Mouse (Mus musculus) kidney, embryonic 16.5 days (tissue): Measurements from ENCODE around the gene Prlh. TPM values are rescaled to one million over a fixed set of nuclear protein-coding genes. Genes with fewer than 3 reads are reported as not detected.
A peak's percentile ranks its signal among the peaks of the same experiment; 100 is the strongest.

Experiments
- ATAC-seq: fragments of 200-750 bp; cut with Nextera tagmentation; 2 replicates; pipeline ENCODE4 v1.8.0; 2017; ENCODE audit warnings: moderate TSS enrichment; ENCODE audit not compliant: low FRiP score, low TSS enrichment
- H3K27ac ChIP-seq: fragments of 300-500 bp; sonication (generic); 2 replicates; pipeline ENCODE4 v1.5.1; 2014; ENCODE audit warnings: low read length
- H3K27me3 ChIP-seq: fragments of 300-500 bp; sonication (generic); 2 replicates; pipeline ENCODE4 v1.6.1; 2014; ENCODE audit warnings: low read length, control low read depth, mixed read lengths; ENCODE audit not compliant: insufficient read depth
- H3K36me3 ChIP-seq: fragments of 300-500 bp; sonication (generic); 2 replicates; pipeline ENCODE4 v1.6.1; 2014; ENCODE audit warnings: low read length, control low read depth, mixed read lengths; ENCODE audit not compliant: insufficient read depth
- H3K4me1 ChIP-seq: fragments of 300-500 bp; sonication (generic); 2 replicates; pipeline ENCODE4 v1.6.1; 2014; ENCODE audit warnings: low read length, control low read depth, mixed read lengths; ENCODE audit not compliant: insufficient read depth
- H3K4me2 ChIP-seq: fragments of 300-500 bp; sonication (generic); replicated peaks from 2 replicates; pipeline ENCODE4 v1.6.1; 2014; ENCODE audit warnings: low read depth, low read length
- H3K4me3 ChIP-seq: fragments of 300-500 bp; sonication (generic); 2 replicates; pipeline ENCODE4 v1.5.1; 2014; ENCODE audit warnings: mild to moderate bottlenecking, low read length
- H3K9ac ChIP-seq: fragments of 300-500 bp; sonication (generic); replicated peaks from 2 replicates; pipeline ENCODE4 v1.6.1; 2014; ENCODE audit warnings: low read length
- H3K9me3 ChIP-seq: fragments of 300-500 bp; sonication (generic); 2 replicates; pipeline ENCODE4 v1.6.1; 2016; ENCODE audit warnings: low read length, control low read depth
- WGBS: fragments of 180-500 bp; shearing (Covaris S2); extraction: QIAGEN DNeasy Blood & Tissue Kit; methylation state at CpG from one replicate; pipeline ENCODE4 v1.1.7; 2014; 5-methylcytosine and 5-hydroxymethylcytosine counted together
- polyA plus RNA-seq: library from polyadenylated mRNA; unstranded; fragments of >200 nt; fragmentation: Nextera tagmentation; extraction: Ambion mirVana; gene quantifications from 2 replicates; pipeline ENCODE4 v1.2.1, GENCODE M21; 2015

The Prlh gene
- polyA plus RNA-seq, 1 experiment from 2014 or later: not detected

DNA sequence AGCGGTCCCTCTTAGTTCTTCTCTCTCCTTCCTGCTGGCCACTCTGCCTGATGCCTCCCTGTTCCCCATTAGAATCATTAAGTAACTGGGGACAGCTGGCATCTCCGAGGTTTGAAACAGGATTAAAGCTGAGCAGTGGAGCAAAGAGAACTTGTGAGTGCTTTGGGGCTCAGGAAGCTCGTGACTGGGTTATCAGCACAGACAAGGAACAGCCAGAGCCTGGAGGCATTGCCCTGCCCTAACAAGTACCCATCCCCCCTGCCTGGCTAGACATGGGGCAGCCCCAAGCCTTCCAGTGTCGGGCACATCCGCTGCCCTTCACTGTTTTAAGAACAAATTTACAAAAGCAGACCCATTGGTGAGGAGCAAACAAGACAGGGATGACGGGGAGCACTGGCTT lies 35.4 kb upstream of the Prlh start:
- Histone ChIP-seq H3K27me3 (no peaks in the 10 kb centered on the region), H3K27ac (no peak overlapping the region), H3K4me3 (no peak overlapping the region), H3K4me1 (peaks cover 9% of the 10 kb centered on the region), H3K9ac (no peak overlapping the region), H3K4me2 (no peak overlapping the region), H3K36me3 (no peaks in the 10 kb centered on the region), H3K9me3 (peaks cover 10% of the 10 kb centered on the region; the same call in 1 of the 2 replicates)
- 57% methylated on average over 6 of the region's 6 CpGs for WGBS
- no peak for ATAC-seq

- Histone ChIP-seq H3K9ac (no peak overlapping the region), H3K27me3 (no peaks in the 10 kb centered on the region), H3K4me3 (no peak overlapping the region), H3K4me1 (no peaks in the 10 kb centered on the region), H3K36me3 (no peaks in the 10 kb centered on the region), H3K9me3 (peaks cover 10% of the 10 kb centered on the region; the same call in 1 of the 2 replicates), H3K4me2 (no peak overlapping the region), H3K27ac (no peak overlapping the region)
- WGBS: 81% methylated on average over 9 of the region's 9 CpGs
- ATAC-seq: no peak
Measured at GRCm38 (mm10) chr1:90921687-90922086, 31.2 kb upstream of the Prlh start.

- WGBS: 88% methylated on average over 4 of the region's 4 CpGs
- Histone ChIP-seq H3K4me3 (no peak overlapping the region), H3K27me3 (no peaks in the 10 kb centered on the region), H3K27ac (no peak overlapping the region), H3K4me1 (peaks cover 11% of the 10 kb centered on the region), H3K9me3 (no peaks in the 10 kb centered on the region), H3K36me3 (no peaks in the 10 kb centered on the region), H3K4me2 (no peak overlapping the region), H3K9ac (no peak overlapping the region)
- no peak for ATAC-seq
Measured at GRCm38 (mm10) chr1:90926030-90926429, 26.9 kb upstream of the Prlh start.

- no peaks in the 10 kb centered on the region for H3K27me3 ChIP-seq
- 31% methylated on average over 15 of the region's 15 CpGs for WGBS
- H3K9ac ChIP-seq: no peak overlapping the region
- no peak overlapping the region for H3K4me3 ChIP-seq
- no peaks in the 10 kb centered on the region for H3K9me3 ChIP-seq
- 0 out of 2 replicates have a peak, but pooled peaks have one; percentile 36 for ATAC-seq
- no peak overlapping the region for H3K27ac ChIP-seq
- peaks cover 11% of the 10 kb centered on the region for H3K4me1 ChIP-seq
- H3K36me3 ChIP-seq: no peaks in the 10 kb centered on the region
- no peak overlapping the region; the same call in 1 of the 2 replicates for H3K4me2 ChIP-seq
Measured at GRCm38 (mm10) chr1:90927308-90927707, 25.6 kb upstream of the Prlh start.

- Histone ChIP-seq H3K4me3 (peak overlapping the region; percentile 37), H3K27ac (no peak overlapping the region), H3K36me3 (no peaks in the 10 kb centered on the region), H3K27me3 (no peaks in the 10 kb centered on the region), H3K9me3 (no peaks in the 10 kb centered on the region), H3K9ac (peak overlapping the region; percentile 48), H3K4me2 (peak overlapping the region; percentile 64), H3K4me1 (peaks cover 11% of the 10 kb centered on the region)
- WGBS: 2% methylated on average over 23 of the region's 23 CpGs
- peak; percentile 63; the same call in 1 of the 2 replicates for ATAC-seq
Measured at GRCm38 (mm10) chr1:90927929-90928574, 24.9 kb upstream of the Prlh start.

DNA sequence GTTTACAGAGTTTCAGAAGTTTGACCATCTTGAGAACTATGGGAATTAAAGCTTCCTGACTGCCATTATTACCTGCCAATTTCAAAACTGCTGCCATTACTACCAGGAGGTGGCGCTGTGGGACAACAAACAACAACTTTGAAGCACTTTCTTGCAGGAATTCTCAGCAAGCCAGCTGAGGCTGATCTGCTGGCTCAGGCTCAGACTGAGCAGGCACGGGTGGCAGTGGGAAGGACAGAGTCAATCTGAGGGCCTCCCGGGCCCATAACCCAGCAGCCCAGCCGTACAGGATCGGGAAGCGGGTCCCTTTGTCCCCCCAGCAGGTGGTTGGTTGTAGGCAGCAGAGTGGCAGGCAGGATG lies 24.4 kb upstream of the Prlh start:
- Histone ChIP-seq H3K4me2 (peak overlapping the region; percentile 64), H3K9ac (no peak overlapping the region), H3K27ac (no peak overlapping the region), H3K36me3 (no peaks in the 10 kb centered on the region), H3K27me3 (no peaks in the 10 kb centered on the region), H3K4me3 (peak overlapping the region; percentile 37), H3K9me3 (no peaks in the 10 kb centered on the region), H3K4me1 (peaks cover 11% of the 10 kb centered on the region)
- 0 out of 2 replicates have a peak, but pooled peaks have one; percentile 69 for ATAC-seq
- 4% methylated on average over 6 of the region's 6 CpGs for WGBS

DNA sequence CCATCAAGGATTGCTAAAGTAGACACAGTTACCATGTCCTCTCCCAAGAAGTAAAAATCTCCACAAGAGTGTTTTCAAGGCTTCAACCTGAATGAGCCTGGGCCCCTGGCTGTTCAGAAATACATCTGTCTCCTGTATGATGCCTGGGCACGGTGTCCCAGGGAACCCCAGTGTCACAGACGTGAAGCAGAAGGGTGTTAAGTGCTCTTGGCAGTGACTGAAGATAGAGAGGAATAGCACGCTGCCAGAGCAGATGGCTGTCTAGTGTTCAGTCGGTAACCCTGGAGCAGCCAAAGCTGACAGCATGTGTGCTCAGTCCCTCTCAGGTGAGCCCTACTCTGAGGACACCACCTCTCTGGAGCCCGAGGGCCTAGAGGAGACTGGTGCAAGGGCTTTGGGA lies 19.9 kb upstream of the Prlh start:
- H3K4me2 ChIP-seq: no peak overlapping the region
- no peak overlapping the region for H3K9ac ChIP-seq
- H3K36me3 ChIP-seq: no peaks in the 10 kb centered on the region
- H3K4me1 ChIP-seq: peaks cover 4% of the 10 kb centered on the region
- WGBS: 82% methylated on average over 5 of the region's 5 CpGs
- no peak for ATAC-seq
- H3K27ac ChIP-seq: no peak overlapping the region
- H3K27me3 ChIP-seq: no peaks in the 10 kb centered on the region
- H3K4me3 ChIP-seq: no peak overlapping the region
- no peaks in the 10 kb centered on the region for H3K9me3 ChIP-seq

- Histone ChIP-seq H3K9me3 (no peaks in the 10 kb centered on the region), H3K4me3 (no peak overlapping the region), H3K4me2 (no peak overlapping the region), H3K27ac (no peak overlapping the region), H3K9ac (no peak overlapping the region), H3K36me3 (no peaks in the 10 kb centered on the region), H3K27me3 (no peaks in the 10 kb centered on the region), H3K4me1 (no peaks in the 10 kb centered on the region)
- 54% methylated on average over 9 of the region's 9 CpGs for WGBS
- ATAC-seq: no peak
Measured at GRCm38 (mm10) chr1:90936990-90937389, 15.9 kb upstream of the Prlh start.

DNA sequence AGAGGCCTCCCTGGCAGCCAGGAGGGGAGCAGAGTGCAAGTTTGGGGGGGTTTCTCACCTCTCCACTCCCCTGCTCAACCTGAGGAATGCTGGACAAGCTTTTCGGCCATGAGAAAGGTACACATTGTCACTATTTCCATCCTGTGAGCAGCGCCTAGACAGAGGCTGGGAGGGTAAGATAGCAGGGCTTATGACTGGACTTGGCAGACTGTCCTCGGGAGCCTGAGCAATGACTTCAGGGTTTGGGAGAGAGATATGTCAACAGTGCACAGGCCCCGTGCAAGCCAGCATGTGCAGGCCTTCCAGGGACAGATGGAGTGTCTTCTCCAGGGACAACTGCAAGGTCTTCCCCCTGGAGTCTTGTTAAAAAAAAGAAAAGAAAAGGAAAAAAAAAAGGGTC lies 12.9 kb upstream of the Prlh start:
- WGBS: 73% methylated on average over 4 of the region's 4 CpGs
- no peak overlapping the region for H3K4me2 ChIP-seq
- H3K27me3 ChIP-seq: no peaks in the 10 kb centered on the region
- no peak overlapping the region for H3K27ac ChIP-seq
- ATAC-seq: no peak
- no peaks in the 10 kb centered on the region for H3K36me3 ChIP-seq
- no peaks in the 10 kb centered on the region for H3K9me3 ChIP-seq
- no peak overlapping the region for H3K4me3 ChIP-seq
- no peaks in the 10 kb centered on the region for H3K4me1 ChIP-seq
- no peak overlapping the region for H3K9ac ChIP-seq

- H3K4me1 ChIP-seq: no peaks in the 10 kb centered on the region
- no peak overlapping the region for H3K27ac ChIP-seq
- no peaks in the 10 kb centered on the region for H3K36me3 ChIP-seq
- WGBS: 63% methylated on average over 10 of the region's 10 CpGs
- H3K9ac ChIP-seq: no peak overlapping the region
- H3K4me3 ChIP-seq: no peak overlapping the region
- no peaks in the 10 kb centered on the region for H3K27me3 ChIP-seq
- no peak overlapping the region for H3K4me2 ChIP-seq
- no peak for ATAC-seq
- H3K9me3 ChIP-seq: no peaks in the 10 kb centered on the region
Measured at GRCm38 (mm10) chr1:90945171-90945570, 7.7 kb upstream of the Prlh start.
